Mouse (Mus musculus) T-helper 2 cell (primary cell): ENCODE data around the gene Zhx3.

Source experiments
- in situ Hi-C: fragments of 300-600 bp; cut with MboI, MseI; formaldehyde crosslinking; loops from one replicate; pipeline ENCODE4 v1.15.1; 2025; ENCODE audit warnings: high pct_unique_total_duplicates

Gene Zhx3

GRCm38 (mm10) chr2:160760433-160761184, 112.2 kb downstream of the Zhx3 start:
- in situ Hi-C loops: no loop called here

- in situ Hi-C loops: no loop called here
Observed at GRCm38 (mm10) chr2:160756583-160757203, 116.1 kb downstream of the Zhx3 start.

GRCm38 (mm10) chr2:160747075-160747474, 125.7 kb downstream of the Zhx3 start:
- in situ Hi-C loops: loop anchor here (5.0 kb wide), 1 partner anchor 135 kb away; the partner anchor contains the start of gene Lpin3

GRCm38 (mm10) chr2:160746637-160747036, 126.2 kb downstream of the Zhx3 start:
- in situ Hi-C loops: loop anchor here (5.0 kb wide), 1 partner anchor 136 kb away; the partner anchor contains the start of gene Lpin3

GRCm38 (mm10) chr2:160745497-160745896, 127.3 kb downstream of the Zhx3 start:
- in situ Hi-C loops: loop anchor here (5.0 kb wide), 1 partner anchor 137 kb away; the partner anchor contains the start of gene Lpin3

GRCm38 (mm10) chr2:160744823-160745210, 128.0 kb downstream of the Zhx3 start:
- in situ Hi-C loops: loop anchor here (5.0 kb wide), 1 partner anchor 137 kb away; the partner anchor contains the start of gene Lpin3

GRCm38 (mm10) chr2:160744040-160744822, 128.6 kb downstream of the Zhx3 start:
- in situ Hi-C loops: no loop called here

- in situ Hi-C loops: no loop called here
Observed at GRCm38 (mm10) chr2:160742161-160742609, 130.6 kb downstream of the Zhx3 start.

GRCm38 (mm10) chr2:160741580-160741979, 131.2 kb downstream of the Zhx3 start:
- in situ Hi-C loops: no loop called here

- in situ Hi-C loops: no loop called here
Observed at GRCm38 (mm10) chr2:160740521-160741156, 132.2 kb downstream of the Zhx3 start.

GRCm38 (mm10) chr2:160739647-160740356, 133.0 kb downstream of the Zhx3 start:
- in situ Hi-C loops: no loop called here

- in situ Hi-C loops: no loop called here
Observed at GRCm38 (mm10) chr2:160738354-160738753, 134.4 kb downstream of the Zhx3 start.

GRCm38 (mm10) chr2:160736466-160736865, 136.3 kb downstream of the Zhx3 start:
- in situ Hi-C loops: no loop called here

GRCm38 (mm10) chr2:160735706-160736310, 137.0 kb downstream of the Zhx3 start:
- in situ Hi-C loops: no loop called here

- in situ Hi-C loops: no loop called here
Observed at GRCm38 (mm10) chr2:160734331-160734730, 138.5 kb downstream of the Zhx3 start.

GRCm38 (mm10) chr2:160733131-160733531, 139.7 kb downstream of the Zhx3 start:
- in situ Hi-C loops: no loop called here

GRCm38 (mm10) chr2:160732420-160732995, 140.3 kb downstream of the Zhx3 start:
- in situ Hi-C loops: no loop called here

- in situ Hi-C loops: no loop called here
Observed at GRCm38 (mm10) chr2:160731839-160732261, 140.9 kb downstream of the Zhx3 start.

- in situ Hi-C loops: no loop called here
Observed at GRCm38 (mm10) chr2:160731117-160731838, 141.5 kb downstream of the Zhx3 start, which contains the start of gene Plcg1. Gene Plcg1 (plus strand): TSS chr2:160731300.
